Mouse (Mus musculus): ENCODE measurements at regions not wholly inside any gene's neighbourhood (a gene's known extent, or its start where the extent isn't known, plus 50 kb on each side); places are given as distances from the start of the nearest gene placed in this dataset.

GRCm38 (mm10) chr1:61137210-61137885, 159.6 kb downstream of the Icos start:
- DNase-seq = no peak

- DNase-seq = no peak
Measured at GRCm38 (mm10) chr1:61137954-61138353, 160.2 kb downstream of the Icos start.

- DNase-seq = peak; percentile 51
Measured at GRCm38 (mm10) chr1:61139291-61139983, 161.7 kb downstream of the Icos start.

GRCm38 (mm10) chr1:61139984-61140648, 162.4 kb downstream of the Icos start:
- DNase-seq = no peak

GRCm38 (mm10) chr1:61140870-61141591, 163.3 kb downstream of the Icos start:
- no peak for DNase-seq

- no peak for DNase-seq
Measured at GRCm38 (mm10) chr1:61141592-61141930, 163.8 kb downstream of the Icos start.

- DNase-seq = peak; percentile 25
Measured at GRCm38 (mm10) chr1:61141952-61142351, 164.2 kb downstream of the Icos start.

GRCm38 (mm10) chr1:61143030-61143753, 165.5 kb downstream of the Icos start:
- no peak for DNase-seq

GRCm38 (mm10) chr1:61143754-61144066, 166.0 kb downstream of the Icos start:
- no peak for DNase-seq

- DNase-seq = no peak
Measured at GRCm38 (mm10) chr1:61145013-61145412, 167.3 kb downstream of the Icos start.

GRCm38 (mm10) chr1:61145572-61145971, 167.8 kb downstream of the Icos start:
- no peak for DNase-seq

- no peak for DNase-seq
Measured at GRCm38 (mm10) chr1:61146222-61146723, 168.5 kb downstream of the Icos start.

- DNase-seq = no peak
Measured at GRCm38 (mm10) chr1:61151742-61152141, 174.0 kb downstream of the Icos start.

- no peak for DNase-seq
Measured at GRCm38 (mm10) chr1:61152157-61152556, 174.4 kb downstream of the Icos start.

GRCm38 (mm10) chr1:61154216-61154615, 176.5 kb downstream of the Icos start:
- no peak for DNase-seq

GRCm38 (mm10) chr1:61157271-61157670, 179.5 kb downstream of the Icos start:
- DNase-seq = no peak

GRCm38 (mm10) chr1:61160505-61160904, 182.8 kb downstream of the Icos start:
- DNase-seq = no peak

- DNase-seq = no peak
Measured at GRCm38 (mm10) chr1:61164271-61164670, 186.5 kb downstream of the Icos start.

- peak; percentile 52 for DNase-seq
Measured at GRCm38 (mm10) chr1:61171941-61172340, 194.2 kb downstream of the Icos start.

- DNase-seq = no peak
Measured at GRCm38 (mm10) chr1:61172946-61173345, 195.2 kb downstream of the Icos start.

GRCm38 (mm10) chr1:61175239-61175638, 197.5 kb downstream of the Icos start:
- DNase-seq = no peak

- DNase-seq = no peak
Measured at GRCm38 (mm10) chr1:61179461-61179860, 201.7 kb downstream of the Icos start.
